Mouse (Mus musculus): Measurements from ENCODE around the gene Lrrc4b. TPM values are rescaled to one million over a fixed set of nuclear protein-coding genes. Genes with fewer than 3 reads are reported as not detected.

The Lrrc4b gene
- total and polyA plus RNA-seq, 2 experiments from 2014 or later = 22.2 to 391 TPM

GRCm38 (mm10) chr7:44462218-44463055, 33.6 kb downstream of the Lrrc4b start:
- Histone ChIP-seq H3K4me2 (ENCODE audit: low read depth) (no peak overlapping the region), H3K27ac (ENCODE audit: low read depth, low read length) (no peak overlapping the region; the same call in 1 of the 2 replicates), H3K27me3 (ENCODE audit: insufficient read depth, low read length) (no peaks in the 10 kb centered on the region), H3K9me3 (ENCODE audit: low read length) (no peaks in the 10 kb centered on the region), H3K4me1 (ENCODE audit: insufficient read depth) (peaks cover 15% of the 10 kb centered on the region), H3K4me3 (ENCODE audit: low read depth, low read length) (no peak overlapping the region), H3K9ac (no peak overlapping the region), H3K36me3 (ENCODE audit: insufficient read depth) (peaks cover 55% of the 10 kb centered on the region)
- no peak for ATAC-seq
- WGBS = 42% methylated on average over 77 of the region's 77 CpGs
- DNase-seq = no peak
- peak; percentile 21; the same call in 1 of the 2 replicates for TF ChIP-seq CTCF (IDR thresholded peaks at IDR 0.05; ENCODE audit: low read depth)

DNA sequence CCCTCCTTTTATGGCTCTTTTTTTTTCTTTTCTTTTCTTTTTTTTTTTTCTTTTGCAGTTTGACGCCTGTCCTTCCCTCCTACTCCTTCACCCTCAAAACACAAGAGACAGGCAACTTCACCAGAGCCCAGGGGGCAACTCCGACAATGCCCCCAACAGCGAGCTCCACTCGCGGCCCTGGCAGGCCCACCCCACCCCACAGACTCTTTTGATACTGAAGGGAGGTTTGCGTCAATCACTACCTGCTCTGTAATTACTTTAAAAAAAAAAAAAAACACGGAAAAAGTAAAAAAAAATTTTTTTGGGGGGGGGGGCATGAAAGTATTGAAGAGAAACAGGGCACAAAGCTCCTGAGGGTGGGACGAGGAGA, 34.2 kb downstream of the Lrrc4b start:
- peaks cover 49% of the 10 kb centered on the region for H3K36me3 ChIP-seq (ENCODE audit: insufficient read depth)

DNA sequence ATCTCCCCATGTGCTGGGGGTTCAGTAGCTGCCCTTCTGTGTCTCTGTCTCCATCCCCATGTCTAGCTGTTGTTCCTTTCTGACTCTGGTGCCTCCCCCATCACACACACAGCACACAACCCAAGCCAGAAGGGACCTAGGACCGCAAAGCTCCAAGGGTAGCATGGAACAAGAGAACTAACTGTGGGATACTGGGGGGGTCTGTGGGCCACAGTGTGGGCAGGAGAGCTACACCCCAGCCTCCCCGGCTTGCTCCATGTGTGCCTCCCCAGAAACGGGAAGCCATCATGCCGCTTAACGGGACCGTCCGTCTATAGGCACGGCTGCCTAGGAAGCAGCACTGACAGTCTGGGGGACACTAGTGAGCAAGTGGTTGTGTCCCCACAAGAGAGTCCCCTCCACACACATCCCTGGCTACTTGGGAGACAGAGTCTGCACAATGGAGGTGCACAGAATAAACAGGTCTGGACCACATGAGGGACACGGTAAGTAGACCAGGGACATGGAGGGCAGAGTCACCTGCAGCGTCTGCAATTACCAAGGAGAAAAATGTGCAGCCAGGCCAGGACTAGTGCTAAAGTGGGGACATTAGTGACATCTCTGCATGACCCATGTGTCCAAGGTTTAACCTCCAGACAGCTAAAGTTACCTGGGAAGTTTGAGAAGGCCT, 34.9 kb downstream of the Lrrc4b start:
- Histone ChIP-seq H3K36me3 (ENCODE audit: insufficient read depth) (peaks cover 44% of the 10 kb centered on the region), H3K9ac (no peak overlapping the region)

More for the DNA sequence above, 34.2 kb downstream of the Lrrc4b start:
- H3K9me3 ChIP-seq (ENCODE audit: low read length) = no peaks in the 10 kb centered on the region
- H3K4me3 ChIP-seq (ENCODE audit: low read depth, low read length) = no peak overlapping the region
- H3K27ac ChIP-seq (ENCODE audit: low read depth, low read length) = no peak overlapping the region
- ATAC-seq = no peak
- no peak overlapping the region for H3K9ac ChIP-seq
- no peaks in the 10 kb centered on the region for H3K27me3 ChIP-seq (ENCODE audit: insufficient read depth, low read length)
- no peak for TF ChIP-seq CTCF (IDR thresholded peaks at IDR 0.05; ENCODE audit: low read depth)
- DNase-seq = no peak
- no peak overlapping the region for H3K4me2 ChIP-seq (ENCODE audit: low read depth)
- H3K4me1 ChIP-seq (ENCODE audit: insufficient read depth) = peaks cover 15% of the 10 kb centered on the region
- 54% methylated on average over 8 of the region's 8 CpGs for WGBS

DNA sequence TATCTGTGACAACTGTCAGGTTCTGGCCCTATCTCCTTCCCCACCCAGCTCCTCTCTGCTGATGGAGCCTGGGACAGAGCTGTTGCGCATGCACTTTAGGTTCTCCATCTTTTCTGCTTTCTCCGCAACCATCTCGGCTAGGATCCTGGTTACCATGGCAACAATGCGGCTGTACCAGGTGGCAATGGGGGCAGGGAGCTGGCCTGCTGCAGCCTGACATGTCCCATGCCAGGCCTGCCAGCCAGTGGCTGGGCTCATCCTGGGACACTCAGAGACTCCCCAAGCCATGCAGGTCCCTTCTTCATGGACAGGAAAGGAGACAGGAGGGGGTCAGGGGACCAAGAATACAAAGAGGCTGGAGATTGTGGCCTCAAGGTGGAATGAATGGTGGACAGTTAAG, 35.7 kb downstream of the Lrrc4b start:
- ATAC-seq (peak; percentile 4; the same call in 1 of the 2 replicates), DNase-seq (peak; percentile 88)
- Histone ChIP-seq H3K27me3 (ENCODE audit: insufficient read depth, low read length) (no peaks in the 10 kb centered on the region), H3K9me3 (ENCODE audit: low read length) (no peaks in the 10 kb centered on the region), H3K4me1 (ENCODE audit: insufficient read depth) (peaks cover 24% of the 10 kb centered on the region), H3K36me3 (ENCODE audit: insufficient read depth) (peaks cover 38% of the 10 kb centered on the region), H3K4me2 (ENCODE audit: low read depth) (peak overlapping the region; percentile 8; the same call in 1 of the 2 replicates), H3K9ac (peak overlapping the region; percentile 18; the same call in 1 of the 2 replicates), H3K4me3 (ENCODE audit: low read depth, low read length) (no peak overlapping the region), H3K27ac (ENCODE audit: low read depth, low read length) (peak overlapping the region; percentile 85)
- WGBS = 6% methylated on average over 4 of the region's 4 CpGs
- TF ChIP-seq CTCF (IDR thresholded peaks at IDR 0.05; ENCODE audit: low read depth) = no peak

More for the DNA sequence above, 34.9 kb downstream of the Lrrc4b start:
- H3K4me1 ChIP-seq (ENCODE audit: insufficient read depth) = peaks cover 18% of the 10 kb centered on the region
- peak overlapping the region; percentile 85 for H3K27ac ChIP-seq (ENCODE audit: low read depth, low read length)
- no peak overlapping the region for H3K4me3 ChIP-seq (ENCODE audit: low read depth, low read length)
- no peaks in the 10 kb centered on the region for H3K27me3 ChIP-seq (ENCODE audit: insufficient read depth, low read length)
- no peak for DNase-seq
- WGBS = 69% methylated on average over 10 of the region's 10 CpGs
- TF ChIP-seq CTCF (IDR thresholded peaks at IDR 0.05; ENCODE audit: low read depth) = no peak
- ATAC-seq = no peak
- no peaks in the 10 kb centered on the region for H3K9me3 ChIP-seq (ENCODE audit: low read length)
- no peak overlapping the region for H3K4me2 ChIP-seq (ENCODE audit: low read depth)

DNA sequence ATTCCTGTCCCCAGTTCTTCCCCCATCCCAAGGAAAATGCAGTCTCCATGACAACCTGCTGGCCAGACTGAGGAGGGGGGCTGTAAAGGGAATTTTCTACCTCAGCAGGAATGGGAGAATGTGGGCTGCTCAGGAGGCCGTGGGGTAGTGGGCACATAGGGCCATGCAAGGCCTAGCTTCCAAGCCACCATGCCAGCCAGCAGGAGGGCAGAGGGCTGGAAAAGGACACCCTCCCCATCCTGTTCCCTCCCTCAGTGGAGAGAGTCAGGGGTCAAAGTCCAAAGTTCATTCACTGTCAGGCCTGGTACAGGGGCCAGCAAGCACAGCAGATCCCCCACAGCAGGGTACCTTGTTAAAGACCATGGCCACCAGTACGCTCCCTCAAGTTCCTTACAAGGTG, 36.3 kb downstream of the Lrrc4b start, which contains the start of gene Aspdh:
TSS of gene Aspdh (plus strand) at position 281 of the 400 bp plus-strand sequence.
- H3K4me2 ChIP-seq (ENCODE audit: low read depth) = peak within 1 kb of the TSS; percentile 8; the same call in 1 of the 2 replicates
- H3K9ac ChIP-seq = peak within 1 kb of the TSS; percentile 18; the same call in 1 of the 2 replicates
- DNase-seq (peak; percentile 40), ATAC-seq (no peak)
- H3K4me1 ChIP-seq (ENCODE audit: insufficient read depth) = peaks cover 24% of the 10 kb centered on the region
- no peaks in the 10 kb centered on the region for H3K9me3 ChIP-seq (ENCODE audit: low read length)
- peak within 1 kb of the TSS; percentile 85 for H3K27ac ChIP-seq (ENCODE audit: low read depth, low read length)
- H3K36me3 ChIP-seq (ENCODE audit: insufficient read depth) = peaks cover 38% of the 10 kb centered on the region
- no peaks in the 10 kb centered on the region for H3K27me3 ChIP-seq (ENCODE audit: insufficient read depth, low read length)
- H3K4me3 ChIP-seq (ENCODE audit: low read depth, low read length) = no peak within 1 kb of the TSS
- WGBS = 50% methylated on average over 2 of the region's 2 CpGs
- TF ChIP-seq CTCF (IDR thresholded peaks at IDR 0.05; ENCODE audit: low read depth) = no peak

DNA sequence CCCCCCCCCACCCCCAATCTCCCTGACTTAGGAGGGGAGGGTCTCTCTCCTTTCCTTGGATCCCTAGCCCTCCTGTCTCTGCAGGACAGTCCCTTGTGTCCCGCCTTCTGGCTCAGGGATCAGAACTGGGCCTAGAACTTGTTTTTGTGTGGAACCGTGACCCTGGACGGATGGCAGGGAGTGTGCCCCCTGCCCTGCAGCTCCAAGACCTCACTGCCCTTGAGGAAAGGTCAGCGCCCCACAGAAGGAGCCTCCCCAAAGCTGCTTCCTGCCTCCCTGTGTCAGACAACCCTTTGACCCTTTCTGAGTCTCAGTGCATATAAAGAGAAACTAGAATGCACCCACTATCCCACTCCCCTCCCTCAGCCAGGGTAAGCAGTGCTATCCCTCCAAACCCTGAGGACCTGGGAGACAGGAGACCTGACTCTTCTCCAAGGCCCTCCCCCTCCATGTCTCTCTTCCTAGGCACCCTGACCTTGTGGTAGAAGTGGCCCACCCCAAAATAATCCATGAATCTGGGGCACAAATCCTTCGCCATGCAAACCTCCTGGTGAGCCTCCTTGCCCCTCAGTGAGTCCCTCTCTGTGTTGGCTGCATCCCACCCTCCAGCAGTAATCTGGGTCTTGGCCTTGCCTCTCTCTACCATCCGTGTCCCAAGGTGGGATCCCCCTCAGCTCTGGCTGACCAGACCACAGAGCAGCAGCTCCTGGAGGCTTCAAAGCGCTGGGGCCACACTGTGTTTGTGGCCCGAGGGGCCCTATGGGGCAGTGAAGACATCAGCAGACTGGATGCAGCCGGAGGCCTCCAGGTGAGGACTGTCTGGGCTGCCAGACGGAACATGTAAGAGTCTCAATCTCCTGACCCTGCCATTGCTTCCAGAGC, 37.4 kb downstream of the Lrrc4b start:
- peak overlapping the region; percentile 11 for H3K27ac ChIP-seq (ENCODE audit: low read depth, low read length)
- no peak overlapping the region for H3K9ac ChIP-seq
- 80% methylated on average over 10 of the region's 10 CpGs for WGBS
- no peak overlapping the region for H3K4me3 ChIP-seq (ENCODE audit: low read depth, low read length)
- no peaks in the 10 kb centered on the region for H3K27me3 ChIP-seq (ENCODE audit: insufficient read depth, low read length)
- H3K4me1 ChIP-seq (ENCODE audit: insufficient read depth) = peaks cover 24% of the 10 kb centered on the region
- ATAC-seq (no peak), DNase-seq (no peak)
- H3K36me3 ChIP-seq (ENCODE audit: insufficient read depth) = peaks cover 32% of the 10 kb centered on the region
- no peaks in the 10 kb centered on the region for H3K9me3 ChIP-seq (ENCODE audit: low read length)
- no peak for TF ChIP-seq CTCF (IDR thresholded peaks at IDR 0.05; ENCODE audit: low read depth)
- no peak overlapping the region for H3K4me2 ChIP-seq (ENCODE audit: low read depth)
